Mouse (Mus musculus): Measurements from ENCODE around the gene Acmsd. TPM values are rescaled to one million over a fixed set of nuclear protein-coding genes. Genes with fewer than 3 reads are reported as not detected.

Gene Acmsd
- polyA plus RNA-seq, 1 experiment: not detected

DNA sequence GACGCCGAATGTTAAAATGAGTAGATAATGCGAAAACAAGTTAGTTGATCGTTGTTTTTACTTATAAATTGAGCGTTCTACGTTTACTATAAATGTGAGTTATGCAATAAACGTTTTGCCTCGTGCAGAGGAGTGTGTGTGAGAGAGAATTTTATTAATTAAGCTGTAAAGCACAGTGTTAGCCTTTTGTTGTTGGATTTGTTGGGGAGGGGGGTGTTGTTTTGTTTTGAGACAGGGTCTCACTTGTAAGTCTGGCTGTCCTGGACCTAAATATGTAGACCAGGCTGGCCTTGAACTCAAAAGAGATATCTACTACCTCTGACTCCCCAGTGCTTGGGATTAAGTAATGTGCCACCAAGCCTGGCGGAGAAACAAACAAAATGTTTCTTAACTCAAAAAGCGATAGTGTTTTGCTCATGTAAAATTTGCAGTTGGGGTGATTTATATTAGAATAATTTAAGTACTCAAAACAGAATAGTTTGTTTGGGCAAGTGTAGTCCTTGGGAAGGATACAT is 46.0 kb downstream of the Acmsd start:
- Histone ChIP-seq H3K27me3 (ENCODE audit: control insufficient read depth, insufficient read depth, low read length) (no peaks in the 10 kb centered on the region), H3K4me3 (ENCODE audit: control insufficient read depth, low read depth, low read length) (peak overlapping the region; percentile 29; the same call in 1 of the 2 replicates), H3K27ac (ENCODE audit: control insufficient read depth, insufficient read depth, low read depth, low read length) (no peak overlapping the region), H3K4me1 (ENCODE audit: control insufficient read depth, insufficient read depth, low read length) (peaks cover 4% of the 10 kb centered on the region; the same call in 1 of the 2 replicates), H3K36me3 (ENCODE audit: control insufficient read depth, insufficient read depth, low read length) (no peaks in the 10 kb centered on the region)
- TF ChIP-seq CTCF (IDR thresholded peaks at IDR 0.05; ENCODE audit: control insufficient read depth, insufficient read depth, insufficient replicate concordance, low read depth, low read length) (no peak), POLR2A (IDR thresholded peaks at IDR 0.05; ENCODE audit: control insufficient read depth, low read depth, low read length) (no peak)

DNA sequence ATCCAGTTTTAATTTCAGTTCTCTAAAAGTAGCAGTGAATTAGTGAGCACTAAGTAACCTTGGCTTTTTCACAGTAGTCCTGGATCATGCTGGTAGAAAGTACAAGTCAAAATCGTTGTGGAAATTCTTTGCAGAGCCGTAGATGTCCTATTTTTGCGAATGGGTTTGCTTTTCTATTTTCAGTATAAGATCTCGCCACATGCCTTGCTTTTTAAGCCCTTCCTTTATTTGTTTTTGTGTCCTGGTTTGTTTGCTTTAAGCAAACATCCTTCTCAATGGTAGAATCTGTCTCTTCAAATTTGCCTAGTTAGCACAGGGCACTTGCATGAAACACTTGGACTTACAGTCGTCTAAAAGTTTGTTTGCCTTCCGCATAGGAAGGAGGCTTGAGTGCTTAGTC is 47.0 kb downstream of the Acmsd start:
- Histone ChIP-seq H3K4me1 (ENCODE audit: control insufficient read depth, insufficient read depth, low read length) (peaks cover 4% of the 10 kb centered on the region; the same call in 1 of the 2 replicates), H3K27me3 (ENCODE audit: control insufficient read depth, insufficient read depth, low read length) (no peaks in the 10 kb centered on the region), H3K36me3 (ENCODE audit: control insufficient read depth, insufficient read depth, low read length) (no peaks in the 10 kb centered on the region), H3K4me3 (ENCODE audit: control insufficient read depth, low read depth, low read length) (no peak overlapping the region), H3K27ac (ENCODE audit: control insufficient read depth, insufficient read depth, low read depth, low read length) (no peak overlapping the region)
- TF ChIP-seq CTCF (IDR thresholded peaks at IDR 0.05; ENCODE audit: control insufficient read depth, insufficient read depth, insufficient replicate concordance, low read depth, low read length) (no peak), POLR2A (IDR thresholded peaks at IDR 0.05; ENCODE audit: control insufficient read depth, low read depth, low read length) (no peak)

DNA sequence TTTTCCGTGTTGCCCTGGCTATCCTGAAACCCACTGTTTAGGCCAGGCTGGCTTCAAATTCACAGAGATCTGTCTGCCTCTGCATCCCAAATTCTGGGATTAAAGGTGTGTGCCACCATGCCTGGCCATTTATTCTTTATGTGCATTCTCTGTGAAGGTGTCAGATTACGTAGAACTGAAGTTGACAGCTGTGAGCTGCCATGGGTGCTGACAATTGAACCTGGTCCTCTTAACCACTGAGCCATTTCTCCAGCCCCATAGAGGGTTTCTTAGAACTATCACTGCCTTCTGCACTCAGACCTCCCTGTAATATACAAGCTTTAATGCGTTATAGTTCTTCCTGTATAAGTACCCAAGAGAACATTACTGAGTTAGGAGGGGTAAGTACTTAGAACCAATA is 49.4 kb downstream of the Acmsd start:
- Histone ChIP-seq H3K27ac (ENCODE audit: control insufficient read depth, insufficient read depth, low read depth, low read length) (no peak overlapping the region), H3K27me3 (ENCODE audit: control insufficient read depth, insufficient read depth, low read length) (no peaks in the 10 kb centered on the region)

DNA sequence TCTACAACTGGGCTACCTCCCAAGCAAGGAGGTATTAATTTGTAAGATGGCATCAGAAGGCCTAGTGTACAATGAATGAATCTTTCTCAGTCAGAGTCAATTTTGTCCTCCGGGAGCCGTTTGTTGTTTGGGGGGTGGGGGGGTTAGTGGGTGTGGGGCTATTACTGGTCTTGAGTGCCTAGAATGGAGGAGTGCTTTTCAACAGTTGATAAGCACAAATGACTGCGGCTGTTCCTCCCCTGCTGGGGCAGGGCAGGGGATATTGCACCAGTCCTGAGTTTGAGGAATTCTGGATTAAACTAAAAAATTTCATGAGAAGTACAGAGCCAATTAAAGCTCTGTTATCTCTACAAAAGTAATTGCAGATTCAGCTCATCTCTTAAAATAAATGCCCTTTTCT is 50.9 kb downstream of the Acmsd start:
- H3K27me3 ChIP-seq (ENCODE audit: control insufficient read depth, insufficient read depth, low read length): no peaks in the 10 kb centered on the region
- TF ChIP-seq POLR2A (IDR thresholded peaks at IDR 0.05; ENCODE audit: control insufficient read depth, low read depth, low read length): no peak
- TF ChIP-seq CTCF (IDR thresholded peaks at IDR 0.05; ENCODE audit: control insufficient read depth, insufficient read depth, insufficient replicate concordance, low read depth, low read length): no peak
- H3K4me1 ChIP-seq (ENCODE audit: control insufficient read depth, insufficient read depth, low read length): peaks cover 2% of the 10 kb centered on the region; the same call in 1 of the 2 replicates
- H3K27ac ChIP-seq (ENCODE audit: control insufficient read depth, insufficient read depth, low read depth, low read length): no peak overlapping the region
- H3K4me3 ChIP-seq (ENCODE audit: control insufficient read depth, low read depth, low read length): no peak overlapping the region
- H3K36me3 ChIP-seq (ENCODE audit: control insufficient read depth, insufficient read depth, low read length): no peaks in the 10 kb centered on the region

More for the DNA sequence above, 49.4 kb downstream of the Acmsd start:
- peaks cover 2% of the 10 kb centered on the region; the same call in 1 of the 2 replicates for H3K4me1 ChIP-seq (ENCODE audit: control insufficient read depth, insufficient read depth, low read length)
- H3K4me3 ChIP-seq (ENCODE audit: control insufficient read depth, low read depth, low read length): no peak overlapping the region
- TF ChIP-seq CTCF (IDR thresholded peaks at IDR 0.05; ENCODE audit: control insufficient read depth, insufficient read depth, insufficient replicate concordance, low read depth, low read length) (no peak), POLR2A (IDR thresholded peaks at IDR 0.05; ENCODE audit: control insufficient read depth, low read depth, low read length) (no peak)
- H3K36me3 ChIP-seq (ENCODE audit: control insufficient read depth, insufficient read depth, low read length): no peaks in the 10 kb centered on the region

DNA sequence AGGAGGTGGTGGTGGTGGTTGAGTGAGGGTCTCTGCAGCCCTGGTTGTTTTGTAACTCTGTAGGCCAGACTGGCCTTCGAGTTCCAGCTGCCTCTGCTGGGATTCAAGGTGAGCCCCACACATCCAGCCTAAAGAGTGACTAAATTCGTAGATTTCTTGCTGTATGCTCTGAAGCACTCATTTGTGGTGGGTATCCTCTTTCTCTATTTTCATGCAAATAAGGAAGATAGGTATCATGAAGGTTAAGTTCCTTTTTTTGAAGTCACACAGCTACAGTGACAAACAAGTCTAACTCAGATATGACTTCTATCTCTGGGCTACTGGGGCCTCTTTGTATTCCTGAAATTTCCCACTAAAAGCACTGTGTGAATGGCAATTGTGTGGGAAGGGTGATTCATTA is 51.6 kb downstream of the Acmsd start:
- Histone ChIP-seq H3K4me1 (ENCODE audit: control insufficient read depth, insufficient read depth, low read length) (no peaks in the 10 kb centered on the region), H3K27ac (ENCODE audit: control insufficient read depth, insufficient read depth, low read depth, low read length) (no peak overlapping the region), H3K4me3 (ENCODE audit: control insufficient read depth, low read depth, low read length) (no peak overlapping the region), H3K27me3 (ENCODE audit: control insufficient read depth, insufficient read depth, low read length) (no peaks in the 10 kb centered on the region), H3K36me3 (ENCODE audit: control insufficient read depth, insufficient read depth, low read length) (no peaks in the 10 kb centered on the region)
- no peak for TF ChIP-seq CTCF (IDR thresholded peaks at IDR 0.05; ENCODE audit: control insufficient read depth, insufficient read depth, insufficient replicate concordance, low read depth, low read length)
- no peak for TF ChIP-seq POLR2A (IDR thresholded peaks at IDR 0.05; ENCODE audit: control insufficient read depth, low read depth, low read length)

DNA sequence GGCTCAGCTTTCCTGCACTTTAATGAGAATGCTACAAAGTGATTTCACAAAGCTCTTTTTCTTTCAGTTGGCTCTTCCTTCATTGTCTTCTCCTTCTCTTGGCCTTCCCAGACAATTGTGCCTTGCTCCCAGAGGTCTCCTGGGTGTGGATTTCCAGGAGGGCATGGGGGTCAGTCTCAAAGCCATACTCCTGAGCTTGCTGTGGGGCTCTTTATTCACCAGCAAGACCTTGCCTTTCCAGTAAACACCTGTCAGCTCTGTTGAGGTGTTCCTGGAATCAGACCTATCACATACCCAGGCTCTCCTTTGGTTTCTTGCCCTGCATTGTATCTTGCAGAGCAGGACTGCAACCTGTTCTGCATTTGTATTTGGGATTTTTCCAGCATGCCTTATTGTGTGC is 54.6 kb downstream of the Acmsd start:
- no peaks in the 10 kb centered on the region for H3K4me1 ChIP-seq (ENCODE audit: control insufficient read depth, insufficient read depth, low read length)
- no peaks in the 10 kb centered on the region for H3K27me3 ChIP-seq (ENCODE audit: control insufficient read depth, insufficient read depth, low read length)
- H3K36me3 ChIP-seq (ENCODE audit: control insufficient read depth, insufficient read depth, low read length): no peaks in the 10 kb centered on the region
- TF ChIP-seq POLR2A (IDR thresholded peaks at IDR 0.05; ENCODE audit: control insufficient read depth, low read depth, low read length): no peak
- TF ChIP-seq CTCF (IDR thresholded peaks at IDR 0.05; ENCODE audit: control insufficient read depth, insufficient read depth, insufficient replicate concordance, low read depth, low read length): no peak
- H3K27ac ChIP-seq (ENCODE audit: control insufficient read depth, insufficient read depth, low read depth, low read length): no peak overlapping the region
- H3K4me3 ChIP-seq (ENCODE audit: control insufficient read depth, low read depth, low read length): no peak overlapping the region

DNA sequence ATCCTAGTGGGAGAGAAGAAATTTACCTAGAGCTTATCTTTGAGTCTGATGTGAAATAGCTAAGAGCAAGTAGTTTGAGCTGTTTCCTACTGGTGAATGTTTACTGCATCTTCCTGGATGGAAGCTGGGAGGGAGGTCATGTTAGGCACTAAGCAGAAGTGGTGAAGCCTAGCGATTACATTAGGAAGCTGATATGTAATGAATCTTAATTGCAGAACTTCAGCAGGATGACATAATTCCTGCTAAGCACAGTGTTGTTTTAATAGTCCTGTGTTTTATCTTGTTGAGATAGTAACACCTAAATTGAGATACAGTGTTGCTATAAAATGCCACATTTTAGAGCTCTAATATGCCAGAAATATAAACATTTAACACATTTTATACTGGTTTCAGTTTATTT is 56.7 kb downstream of the Acmsd start:
- no peaks in the 10 kb centered on the region for H3K4me1 ChIP-seq (ENCODE audit: control insufficient read depth, insufficient read depth, low read length)
- H3K4me3 ChIP-seq (ENCODE audit: control insufficient read depth, low read depth, low read length): no peak overlapping the region
- no peaks in the 10 kb centered on the region for H3K36me3 ChIP-seq (ENCODE audit: control insufficient read depth, insufficient read depth, low read length)
- no peaks in the 10 kb centered on the region for H3K27me3 ChIP-seq (ENCODE audit: control insufficient read depth, insufficient read depth, low read length)
- TF ChIP-seq CTCF (IDR thresholded peaks at IDR 0.05; ENCODE audit: control insufficient read depth, insufficient read depth, insufficient replicate concordance, low read depth, low read length) (no peak), POLR2A (IDR thresholded peaks at IDR 0.05; ENCODE audit: control insufficient read depth, low read depth, low read length) (no peak)
- H3K27ac ChIP-seq (ENCODE audit: control insufficient read depth, insufficient read depth, low read depth, low read length): no peak overlapping the region

All from testis, adult 2 months (tissue).